Mouse (Mus musculus): ENCODE results near the gene Akp3.

Gene Akp3

DNA sequence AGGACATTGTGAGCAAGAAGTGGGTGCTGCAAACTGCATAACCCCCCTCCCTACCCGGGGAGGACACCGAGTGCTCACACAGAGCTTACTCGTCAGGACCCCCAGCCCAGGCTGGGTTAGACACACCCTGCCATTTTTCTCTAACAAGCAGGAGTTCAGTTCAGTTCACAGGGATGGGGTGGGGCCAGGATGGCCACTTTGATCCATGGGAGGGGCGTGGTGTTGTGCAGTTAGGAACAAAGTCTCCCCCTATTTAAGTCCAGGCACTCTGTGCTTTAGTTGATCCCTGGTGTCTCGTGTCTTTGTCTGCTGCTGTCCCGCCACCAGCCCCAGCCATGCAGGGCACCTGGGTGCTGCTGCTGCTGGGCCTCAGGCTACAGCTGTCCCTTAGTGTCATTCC, at the start of gene Akp3:
TSS of gene Akp3 (plus strand) at position 301 of the 400 bp plus-strand sequence.
- in situ Hi-C loops (cut with MboI, MseI) = loop anchor here (5.0 kb wide), 1 partner anchor 1412 kb away; no protein-coding TSS in a partner anchor

DNA sequence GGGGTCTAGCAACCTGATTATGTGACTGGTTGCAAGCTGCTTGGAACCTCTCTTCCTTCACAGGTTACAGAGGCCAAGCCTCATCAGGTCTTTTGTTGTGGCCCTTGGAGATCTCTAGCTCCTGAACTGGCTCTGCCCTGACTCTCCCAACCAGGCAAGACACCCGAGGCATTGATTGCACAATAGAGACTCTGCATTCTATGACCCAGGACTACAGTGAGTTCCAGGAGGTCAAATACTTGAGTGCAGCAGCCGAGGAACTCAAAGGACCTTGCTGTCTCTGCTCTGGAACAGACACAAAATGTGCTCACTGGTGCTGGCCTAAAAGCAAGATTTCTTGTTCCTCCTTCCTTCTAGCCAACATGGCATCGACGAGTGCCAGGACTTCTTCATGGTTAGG, 38.6 kb upstream of the Akp3 start:
- in situ Hi-C loops (cut with MboI, MseI) = no loop called here

DNA sequence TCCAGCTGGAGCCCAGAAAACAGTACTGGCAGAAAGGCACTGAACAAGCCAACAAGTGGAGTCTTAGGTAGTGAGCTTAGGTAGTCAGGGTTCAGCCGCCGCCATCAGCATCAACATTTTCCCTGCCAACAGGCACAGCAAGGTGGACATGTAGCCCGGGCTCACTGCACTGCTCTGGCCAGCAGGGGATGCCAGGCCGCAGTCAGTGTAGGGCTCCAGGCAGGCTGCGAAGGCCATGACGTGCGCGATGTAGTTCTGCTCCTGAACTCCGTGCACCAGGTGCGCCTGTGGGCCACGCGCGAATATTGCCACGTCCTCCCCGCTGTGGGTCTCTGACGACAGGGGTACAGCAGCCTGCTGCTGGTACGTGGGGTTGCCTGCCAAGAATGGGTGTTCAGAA, 37.8 kb upstream of the Akp3 start:
- in situ Hi-C loops (cut with MboI, MseI) = no loop called here

DNA sequence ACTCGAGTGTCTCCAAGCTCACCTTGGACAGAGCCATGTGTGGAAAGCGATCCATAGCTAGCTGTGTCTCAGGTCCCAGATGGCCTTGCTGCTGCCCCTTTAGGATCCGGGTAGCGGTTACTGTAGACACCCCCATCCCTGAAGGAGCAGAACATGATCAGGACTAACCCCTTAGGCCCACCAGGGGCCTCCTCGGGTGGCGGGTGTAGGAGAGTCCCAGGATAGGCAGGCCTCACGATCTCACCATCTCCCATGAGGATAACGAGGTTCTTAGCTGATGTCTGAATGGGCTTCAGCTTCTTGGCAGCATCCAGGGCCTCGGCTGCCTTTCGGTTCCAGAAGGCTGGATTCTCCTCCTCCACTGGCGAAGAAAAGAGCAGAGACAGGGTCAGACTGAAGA, 35.5 kb upstream of the Akp3 start:
- in situ Hi-C loops (cut with MboI, MseI) = no loop called here

DNA sequence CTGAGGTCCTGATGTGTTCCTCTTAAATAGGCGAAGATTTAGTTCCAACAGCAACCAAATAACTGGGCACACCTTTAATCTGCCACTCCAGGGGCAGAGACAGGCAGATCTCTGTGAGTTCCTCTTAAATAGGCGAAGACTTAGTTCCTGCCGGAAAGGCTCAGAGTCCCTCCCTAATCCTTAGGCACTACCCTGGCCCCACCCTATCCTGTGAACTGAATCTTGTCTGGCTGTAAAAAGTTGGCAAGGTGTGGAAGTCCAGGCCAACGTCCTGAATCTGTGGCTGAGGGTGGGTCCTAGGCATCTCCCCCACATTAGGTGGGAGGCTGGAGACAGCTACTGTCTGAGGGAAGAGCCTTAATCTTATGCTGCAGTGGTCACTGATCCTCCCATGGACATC, 34.9 kb upstream of the Akp3 start, which contains the start of gene Alppl2:
TSS of gene Alppl2 (minus strand) at position 101 of the 400 bp plus-strand sequence.
- in situ Hi-C loops (cut with MboI, MseI) = no loop called here

DNA sequence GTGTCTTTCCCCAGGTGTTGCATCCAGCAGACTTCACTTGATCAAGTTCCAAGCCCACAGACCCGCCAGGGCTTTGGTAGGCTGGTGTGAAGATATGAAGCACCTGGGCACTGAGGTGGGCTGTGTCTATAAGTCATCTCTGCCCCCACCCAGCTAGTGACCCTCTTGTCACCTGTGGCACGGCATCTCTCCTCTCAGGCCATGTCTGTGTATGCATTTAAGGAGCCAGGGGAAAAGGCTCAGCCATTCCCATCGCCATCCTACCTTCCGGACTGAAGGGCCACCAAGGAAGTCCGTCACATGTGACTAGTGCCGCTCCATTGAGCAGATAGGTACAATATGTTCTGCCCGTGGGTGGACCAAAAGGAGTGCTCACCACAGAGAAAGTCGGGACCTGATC, 29.1 kb upstream of the Akp3 start:
- in situ Hi-C loops (cut with MboI, MseI) = no loop called here

DNA sequence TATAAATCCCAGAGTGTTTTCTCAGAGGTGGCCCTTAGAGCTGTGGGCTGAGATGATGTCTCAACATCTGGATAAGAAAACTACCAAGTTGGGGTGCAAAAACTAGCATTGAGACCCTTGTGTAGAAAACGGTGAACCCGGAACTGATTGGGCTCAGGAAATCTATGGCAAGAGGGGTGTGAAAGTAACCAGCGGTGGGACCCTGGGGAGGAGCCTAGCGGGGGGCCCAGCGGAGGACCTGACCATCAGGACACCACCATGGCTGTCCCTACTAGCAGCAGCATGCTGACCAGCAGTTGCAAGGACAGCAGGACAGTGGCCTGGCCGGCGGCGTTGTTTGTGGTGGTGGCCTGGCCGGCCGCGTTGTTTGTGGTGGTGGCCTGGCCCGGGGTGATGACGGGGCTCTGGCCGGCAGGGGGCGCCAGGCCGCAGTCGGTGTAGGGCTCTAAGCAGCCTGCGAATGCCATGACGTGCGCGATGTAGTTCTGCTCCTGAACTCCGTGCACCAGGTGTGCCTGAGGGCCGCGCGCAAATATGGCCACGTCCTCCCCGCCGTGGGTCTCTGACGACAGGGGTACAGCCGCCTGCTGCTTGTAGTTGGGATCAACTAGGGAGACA, 26.3 kb upstream of the Akp3 start:
- in situ Hi-C loops (cut with MboI, MseI) = no loop called here

DNA sequence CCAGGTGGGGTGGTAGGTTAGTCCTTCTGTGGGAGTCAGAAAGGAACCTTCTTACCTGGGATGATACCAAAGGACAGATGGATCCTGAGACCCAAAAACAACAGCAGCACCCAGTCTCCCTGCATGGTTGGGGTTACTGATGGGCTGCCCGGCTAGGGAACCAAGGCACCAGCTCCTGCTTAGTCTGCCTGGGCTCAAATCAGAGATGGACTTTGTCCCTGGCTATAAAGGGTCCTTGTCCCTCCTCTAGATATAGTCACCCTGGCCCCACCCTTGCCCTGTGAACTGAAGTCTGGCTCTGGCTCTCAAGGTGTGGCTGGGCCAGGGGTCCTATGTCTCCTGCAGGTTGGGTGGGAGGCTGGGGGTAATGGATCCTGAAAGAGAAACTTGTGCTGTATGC, 23.4 kb upstream of the Akp3 start, which contains the start of gene Alpi:
TSS of gene Alpi (minus strand) at position 196 of the 400 bp plus-strand sequence.
- in situ Hi-C loops (cut with MboI, MseI) = loop anchor here (5.0 kb wide), 2 partner anchors 61 to 86 kb away; no protein-coding TSS in a partner anchor

DNA sequence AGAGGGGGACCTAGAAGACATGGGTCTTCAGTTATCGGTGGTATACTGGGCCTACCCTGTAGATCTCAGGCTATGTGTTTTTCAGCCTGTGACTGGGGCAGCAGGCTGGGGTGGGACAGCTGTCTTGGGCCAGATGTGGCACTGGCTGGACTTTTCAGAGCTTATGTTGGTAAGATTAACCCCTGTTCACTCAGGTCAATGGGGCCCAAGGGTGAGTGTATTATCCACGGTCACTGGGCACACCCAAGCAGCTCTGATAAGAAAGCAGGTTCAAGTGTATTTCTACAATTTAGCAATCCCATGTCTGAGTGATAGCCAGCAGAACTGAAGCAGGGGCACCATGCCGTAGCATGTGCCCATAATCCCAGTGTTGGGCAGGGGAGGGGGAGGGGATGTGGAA, 22.7 kb upstream of the Akp3 start:
- in situ Hi-C loops (cut with MboI, MseI) = loop anchor here (5.0 kb wide), 2 partner anchors 60 to 85 kb away; no protein-coding TSS in a partner anchor

DNA sequence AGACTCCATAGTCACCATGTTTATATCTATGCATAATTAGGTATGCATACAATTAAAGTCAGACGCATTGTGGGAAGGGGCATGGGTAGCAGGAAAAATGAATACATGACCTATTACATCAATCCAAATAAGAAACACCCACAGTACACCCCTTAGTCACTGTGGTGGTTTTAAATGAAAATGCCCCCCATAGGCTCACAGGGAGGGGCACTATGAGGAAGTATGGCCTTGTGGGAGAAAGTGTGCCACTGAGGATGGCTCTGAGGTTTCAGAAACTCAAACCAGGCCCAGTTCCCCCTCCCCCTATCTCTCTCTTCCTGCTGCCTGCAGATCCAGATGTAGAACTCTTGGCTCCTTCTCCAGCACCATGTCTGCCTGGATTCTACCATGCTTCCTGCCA, 20.8 kb upstream of the Akp3 start:
- in situ Hi-C loops (cut with MboI, MseI) = loop anchor here (5.0 kb wide), 2 partner anchors 58 to 83 kb away; no protein-coding TSS in a partner anchor

DNA sequence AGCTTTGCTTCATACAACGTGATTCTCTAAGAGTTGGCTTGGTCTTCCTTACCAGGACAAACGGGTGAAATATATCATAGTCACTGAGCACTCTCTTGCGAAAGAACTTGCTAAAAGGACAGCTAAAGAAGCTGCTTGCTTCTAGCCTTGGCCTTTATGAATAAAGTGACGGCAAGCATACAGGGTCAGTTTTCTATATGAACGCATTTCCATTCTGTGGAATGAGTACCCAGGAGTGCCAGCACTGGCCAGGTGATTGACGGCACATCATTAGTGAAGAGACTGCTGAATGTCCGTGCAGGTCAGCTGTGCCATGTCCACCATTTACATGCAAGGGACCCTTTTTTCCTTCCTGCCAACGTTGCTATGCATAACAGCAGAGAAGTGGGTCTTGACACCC, 18.2 kb upstream of the Akp3 start:
- in situ Hi-C loops (cut with MboI, MseI) = no loop called here

DNA sequence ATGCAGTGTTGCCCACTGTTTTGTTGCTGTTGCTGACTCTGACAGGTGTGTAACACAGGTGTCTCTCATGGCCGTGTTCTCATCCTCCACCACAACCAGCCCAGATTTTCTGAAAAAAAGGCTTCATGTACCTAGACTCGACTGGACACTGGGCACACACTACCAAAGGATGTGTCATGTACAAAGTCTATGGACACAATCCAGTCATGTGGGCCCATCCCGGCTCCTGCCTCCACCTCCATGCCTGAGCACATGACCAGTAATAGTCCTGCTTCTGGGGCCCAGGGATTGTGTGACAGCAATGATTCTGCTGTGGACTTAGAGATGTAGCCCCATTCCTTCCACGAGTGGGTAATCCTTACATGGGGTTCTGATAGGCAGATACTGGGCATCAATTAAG, 16.2 kb upstream of the Akp3 start:
- in situ Hi-C loops (cut with MboI, MseI) = no loop called here

DNA sequence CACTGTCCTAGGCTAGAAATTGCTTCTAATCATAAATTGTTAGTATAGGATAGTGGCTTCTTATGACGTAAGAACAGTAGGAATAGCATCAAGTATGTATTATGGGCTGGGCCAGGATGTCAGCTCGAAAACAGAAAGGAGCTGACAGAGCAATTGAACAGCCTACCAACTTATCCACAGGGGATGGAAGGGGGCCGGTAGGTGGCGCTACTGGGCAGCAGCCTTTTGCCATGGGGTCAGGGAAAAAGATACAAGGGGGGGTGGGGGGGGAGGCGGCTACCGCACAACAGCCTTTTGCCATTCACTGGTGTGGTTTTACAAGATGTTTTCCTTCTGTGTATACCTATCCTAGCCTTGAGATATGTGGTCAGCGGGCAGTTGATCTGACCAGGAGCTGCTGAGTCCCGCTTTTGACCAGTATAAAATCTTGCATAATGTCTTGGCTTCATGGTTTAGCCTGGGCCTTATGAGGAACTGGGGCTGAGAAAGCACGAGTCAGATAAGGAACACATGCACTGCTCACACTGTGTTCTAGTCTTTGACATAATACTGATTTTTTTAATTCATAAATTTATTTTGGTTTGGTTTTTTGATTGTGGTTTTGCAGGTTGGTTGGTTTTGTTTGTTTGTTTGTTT, 12.9 kb upstream of the Akp3 start:
- in situ Hi-C loops (cut with MboI, MseI) = no loop called here

DNA sequence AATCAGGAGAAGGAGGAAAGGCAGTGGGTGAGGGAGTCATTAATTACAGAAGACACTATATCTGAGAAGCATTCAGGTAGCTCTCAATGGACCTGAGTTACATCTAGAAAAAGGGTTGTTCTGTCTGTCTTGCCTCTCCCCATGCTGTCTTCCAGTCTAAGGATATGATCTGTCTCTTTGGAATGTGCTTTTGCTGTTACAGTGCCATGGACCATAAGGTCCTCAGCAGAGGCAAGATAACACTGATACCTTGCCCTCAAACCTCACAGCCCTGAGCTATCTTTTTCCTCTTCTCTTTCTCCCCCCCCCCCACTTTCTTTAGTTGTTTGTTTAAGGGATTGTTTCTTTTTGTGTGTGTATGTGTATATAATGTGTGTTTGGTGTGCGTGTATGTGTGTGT, 10.0 kb upstream of the Akp3 start:
- in situ Hi-C loops (cut with MboI, MseI) = no loop called here

DNA sequence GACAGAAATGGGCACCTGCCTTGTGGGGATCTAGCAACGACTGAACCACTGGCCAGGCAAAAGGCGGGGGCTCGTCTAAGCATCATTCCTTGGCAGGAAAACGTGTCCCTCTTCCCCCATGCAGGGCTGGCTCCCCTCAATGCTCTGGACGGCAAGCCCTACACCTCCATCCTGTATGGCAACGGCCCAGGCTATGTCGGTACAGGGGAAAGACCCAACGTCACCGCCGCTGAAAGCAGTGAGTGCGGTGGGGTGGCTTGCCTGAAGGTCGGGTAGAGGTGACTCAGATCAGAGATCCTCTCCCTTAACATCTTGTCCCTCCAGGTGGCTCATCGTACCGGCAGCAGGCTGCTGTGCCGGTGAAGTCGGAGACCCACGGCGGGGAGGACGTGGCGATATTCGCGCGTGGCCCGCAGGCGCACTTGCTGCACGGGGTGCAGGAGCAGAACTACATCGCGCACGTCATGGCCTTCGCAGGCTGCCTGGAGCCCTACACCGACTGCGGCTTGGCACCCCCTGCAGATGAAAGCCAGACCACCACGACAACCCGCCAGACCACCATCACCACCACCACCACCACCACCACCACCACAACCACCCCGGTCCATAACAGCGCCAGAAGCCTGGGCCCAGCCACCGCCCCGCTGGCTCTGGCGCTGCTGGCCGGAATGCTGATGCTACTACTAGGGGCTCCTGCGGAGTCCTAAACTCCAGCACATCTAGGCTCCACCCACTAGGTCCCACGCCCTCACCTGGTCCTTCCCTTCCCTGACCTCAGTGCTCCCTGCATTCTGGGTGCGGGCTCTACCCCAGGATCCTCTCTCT, 2.6 kb downstream of the Akp3 start:
- in situ Hi-C loops (cut with MboI, MseI) = loop anchor here (5.0 kb wide), 1 partner anchor 1415 kb away; no protein-coding TSS in a partner anchor

DNA sequence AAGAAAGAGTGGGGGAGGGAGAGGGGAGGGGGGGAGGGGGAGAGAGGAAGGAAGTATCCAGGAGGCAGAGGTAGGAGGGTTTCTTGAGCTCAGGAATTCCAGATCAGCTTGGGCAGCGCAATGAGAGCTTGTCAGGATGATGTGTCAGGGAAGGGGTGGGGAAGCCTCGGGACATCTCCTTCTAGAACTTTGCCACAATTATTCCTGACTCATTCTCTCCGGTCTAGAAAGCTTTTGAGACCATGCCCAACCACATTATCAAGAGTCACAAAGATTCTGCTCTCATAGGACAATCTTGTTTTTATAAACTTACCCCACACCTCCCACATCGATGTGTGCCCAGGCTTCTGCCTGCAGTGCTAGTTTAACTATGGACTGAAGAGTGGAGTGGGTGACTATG, 7.0 kb downstream of the Akp3 start:
- in situ Hi-C loops (cut with MboI, MseI) = no loop called here

DNA sequence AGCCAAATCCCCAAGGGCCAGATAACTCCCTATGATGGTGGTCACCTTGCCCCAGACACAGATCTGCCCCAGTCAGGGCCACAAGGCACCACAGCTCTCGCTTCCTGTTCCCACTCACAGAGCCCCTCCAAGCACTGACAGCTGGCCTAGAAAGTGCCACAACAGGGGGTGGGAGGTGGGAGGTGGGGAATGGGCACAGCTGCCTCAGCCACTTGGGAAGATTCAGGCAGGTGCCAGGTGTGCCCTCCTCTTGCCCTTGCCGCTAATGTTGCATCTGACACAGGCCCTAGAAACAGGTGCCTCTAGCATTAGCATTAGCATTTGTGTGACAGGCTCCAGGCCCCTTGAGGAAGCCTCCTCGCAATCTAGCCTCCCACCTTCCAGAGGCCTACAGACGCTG, 16.8 kb downstream of the Akp3 start:
- in situ Hi-C loops (cut with MboI, MseI) = no loop called here

DNA sequence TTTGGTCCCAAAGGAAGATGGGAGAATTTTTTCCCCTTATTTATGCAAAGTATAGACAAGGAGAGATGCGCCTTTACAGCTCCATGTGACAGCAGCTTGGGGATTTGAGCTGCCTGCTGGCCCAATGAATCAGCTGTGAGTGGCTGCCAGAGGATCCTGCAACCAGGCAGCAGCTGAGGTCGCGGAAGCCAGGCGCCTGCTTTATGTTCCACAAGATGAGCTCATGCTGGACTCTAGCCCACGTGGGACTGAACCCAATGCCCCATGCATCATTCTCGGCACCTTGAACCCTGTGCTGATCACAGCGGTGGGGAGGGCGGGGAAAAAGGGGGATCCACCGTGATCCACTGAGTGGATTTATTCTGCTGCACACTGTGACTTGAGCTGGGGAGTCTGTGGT, 17.7 kb downstream of the Akp3 start:
- in situ Hi-C loops (cut with MboI, MseI) = no loop called here

DNA sequence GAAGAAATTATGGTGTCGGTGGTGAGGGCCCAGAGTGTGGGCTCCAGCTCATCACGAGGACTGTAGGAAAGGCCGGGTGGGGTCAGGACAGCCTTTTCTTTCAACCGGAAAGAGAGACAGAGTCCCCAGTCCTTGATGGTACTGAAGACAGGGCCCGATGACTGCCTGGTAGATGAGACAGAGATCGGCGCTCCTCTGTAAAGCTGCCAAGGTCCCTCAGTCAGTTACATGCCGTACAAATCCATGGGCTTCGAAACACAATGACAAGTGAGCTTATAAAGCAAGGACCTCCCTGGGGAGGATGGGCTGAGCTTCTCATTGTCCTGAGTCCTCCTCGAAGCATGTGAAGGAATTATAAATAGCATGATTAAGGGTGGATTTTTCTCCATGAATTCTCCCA, 18.4 kb downstream of the Akp3 start:
- in situ Hi-C loops (cut with MboI, MseI) = no loop called here

DNA sequence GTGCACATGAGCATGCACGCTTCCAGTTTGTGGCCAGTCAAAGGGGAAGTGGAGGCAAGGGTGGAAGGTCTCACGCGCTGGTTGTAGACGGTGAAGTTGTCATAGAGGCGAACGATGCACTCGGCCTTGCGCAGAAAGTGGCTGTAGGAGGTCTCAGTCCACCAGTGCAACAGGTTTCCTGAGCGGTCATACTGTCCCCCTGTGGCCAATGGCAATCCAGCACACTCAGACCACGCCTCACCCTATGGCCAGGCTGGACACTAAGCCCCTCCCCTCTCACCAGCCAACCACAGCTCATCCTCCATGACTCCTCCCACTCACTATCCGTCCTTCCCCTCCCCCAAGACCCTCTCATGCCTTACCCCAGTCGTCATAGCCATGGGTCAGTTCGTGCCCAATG, 24.6 kb downstream of the Akp3 start:
- in situ Hi-C loops (cut with MboI, MseI) = no loop called here

DNA sequence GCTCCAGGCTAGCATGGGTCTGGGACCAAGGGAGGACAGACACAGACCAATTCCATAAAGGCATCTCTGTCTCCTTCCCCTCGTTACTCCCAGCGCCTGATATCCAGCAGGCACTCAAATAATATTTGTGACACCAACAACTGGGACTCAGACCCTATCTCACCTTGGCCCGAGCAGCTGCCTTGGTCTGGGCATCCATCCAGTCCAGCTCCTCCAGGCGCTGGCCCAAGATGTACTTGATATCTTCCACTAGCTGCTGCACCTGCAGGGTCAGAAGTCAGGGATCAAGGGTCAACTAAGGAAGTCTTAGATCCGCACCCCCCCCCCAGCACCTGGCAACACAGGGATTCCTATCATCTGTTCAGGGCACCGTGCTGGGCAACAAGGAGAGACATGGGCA, 26.5 kb downstream of the Akp3 start:
- in situ Hi-C loops (cut with MboI, MseI) = no loop called here

DNA sequence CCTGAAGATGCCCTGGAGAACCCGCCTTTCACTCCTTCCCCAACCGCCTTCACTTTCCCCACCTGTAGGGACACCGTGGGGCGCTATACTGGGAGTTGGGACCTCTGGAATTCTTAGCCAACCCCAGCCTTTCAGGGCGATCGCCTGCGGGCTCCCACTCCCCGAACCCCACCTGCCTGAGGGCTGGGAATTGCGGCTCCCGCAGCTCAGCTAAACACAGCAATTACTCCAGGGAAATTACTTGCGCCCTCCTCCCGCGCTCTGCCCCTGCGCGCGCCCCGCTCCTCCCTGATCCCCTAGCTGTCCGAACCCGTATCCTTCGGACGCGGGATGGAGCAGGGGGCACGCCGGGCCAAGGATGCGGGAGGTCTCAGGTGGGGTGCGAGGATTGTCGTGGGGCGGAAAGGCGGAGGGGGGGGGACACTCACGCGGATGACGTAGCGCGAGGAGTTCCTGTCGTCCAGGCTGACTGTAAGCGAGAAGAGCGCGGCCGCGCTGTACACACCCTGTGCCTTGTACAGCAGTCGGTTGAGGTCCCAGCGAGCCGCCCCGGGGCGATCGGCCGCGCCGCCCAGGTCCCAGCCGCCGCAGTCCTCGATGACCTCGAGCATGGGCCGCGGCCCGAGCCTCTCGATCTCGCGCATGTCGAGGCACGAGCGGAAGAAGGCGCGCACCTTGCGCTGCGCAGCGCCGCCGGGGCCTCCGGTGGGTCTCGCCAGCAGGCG, 29.2 kb downstream of the Akp3 start:
- in situ Hi-C loops (cut with MboI, MseI) = no loop called here
